Mouse (Mus musculus): ENCODE results near the gene Gsdma. TPM values are rescaled to one million over a fixed set of nuclear protein-coding genes. Genes with fewer than 3 reads are reported as not detected.
"Not testable (repeated sequence)": the region's sequence is repeated elsewhere in the genome, so short reads cannot be mapped to it uniquely, and the experiment has no call there.

The Gsdma gene
- not detected in 2 replicates for total RNA-seq (2014; rRNA removed; ENCODE audit: low replicate concordance)
- polyA plus RNA-seq (2015; fragmentation: Nextera tagmentation; extraction: Ambion mirVana), result not detected in 2 replicates

DNA sequence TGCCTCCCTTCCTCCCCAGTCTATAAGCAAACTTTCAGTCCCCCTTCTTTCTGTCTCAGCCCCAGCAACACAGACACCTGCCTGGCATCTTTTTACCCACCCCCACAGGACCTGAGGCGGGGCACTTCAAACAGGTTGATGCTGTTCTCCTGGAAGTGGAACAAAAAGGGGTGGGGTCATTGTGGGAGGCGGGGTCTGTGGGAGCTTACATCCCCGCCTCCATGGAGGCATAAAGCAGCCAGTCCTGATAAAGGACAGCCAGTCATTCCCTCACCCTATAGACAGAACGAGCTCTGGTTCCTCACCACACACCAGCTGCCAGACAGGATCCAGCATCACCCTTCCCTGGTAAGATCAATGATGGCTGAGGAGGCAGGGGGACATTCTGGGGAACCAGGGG, at the start of gene Gsdma:
TSS of gene Gsdma (plus strand) at position 261 of the 400 bp plus-strand sequence.
- Histone ChIP-seq H3K9me3 (replicated peaks; ENCODE audit: control insufficient read depth, low read length) (no peaks in the 10 kb centered on the region), H3K4me1 (ENCODE audit: control insufficient read depth, insufficient read depth) (no peaks in the 10 kb centered on the region), H3K27me3 (ENCODE audit: control insufficient read depth, insufficient read depth, low read length) (peaks cover 16% of the 10 kb centered on the region), H3K36me3 (replicated peaks; ENCODE audit: control insufficient read depth, insufficient read depth, low read length) (no peaks in the 10 kb centered on the region), H3K9ac (replicated peaks; ENCODE audit: low read depth, low read length) (no peak within 1 kb of the TSS), H3K4me2 (ENCODE audit: low read depth, low read length) (no peak within 1 kb of the TSS), H3K27ac (ENCODE audit: low read depth) (no peak within 1 kb of the TSS), H3K4me3 (ENCODE audit: low read depth, low read length) (no peak within 1 kb of the TSS)
- 17% methylated on average over 4 of the region's 4 CpGs for WGBS
- TF ChIP-seq EP300 (IDR thresholded peaks at IDR 0.05; ENCODE audit: low read depth), result no peak
- TF ChIP-seq CTCF (IDR thresholded peaks at IDR 0.05; ENCODE audit: low read depth), result no peak
- DNase-seq (ENCODE audit: low spot score), result no peak
- ATAC-seq (ENCODE audit: insufficient read depth, low read depth), result no peak

GRCm38 (mm10) chr11:98620791-98621190, 43.4 kb upstream of the Gsdma start:
- WGBS, result 85% methylated on average over 13 of the region's 13 CpGs
- H3K27ac ChIP-seq (ENCODE audit: low read depth), result no peak overlapping the region
- H3K36me3 ChIP-seq (replicated peaks; ENCODE audit: control insufficient read depth, insufficient read depth, low read length), result no peaks in the 10 kb centered on the region
- no peak overlapping the region for H3K4me3 ChIP-seq (ENCODE audit: low read depth, low read length)
- no peaks in the 10 kb centered on the region for H3K9me3 ChIP-seq (replicated peaks; ENCODE audit: control insufficient read depth, low read length)
- no peak overlapping the region for H3K4me2 ChIP-seq (ENCODE audit: low read depth, low read length)
- ATAC-seq (ENCODE audit: insufficient read depth, low read depth) (no peak), DNase-seq (ENCODE audit: low spot score) (no peak)
- TF ChIP-seq CTCF (IDR thresholded peaks at IDR 0.05; ENCODE audit: low read depth) (no peak), EP300 (IDR thresholded peaks at IDR 0.05; ENCODE audit: low read depth) (no peak)
- H3K4me1 ChIP-seq (ENCODE audit: control insufficient read depth, insufficient read depth), result no peaks in the 10 kb centered on the region
- H3K9ac ChIP-seq (replicated peaks; ENCODE audit: low read depth, low read length), result no peak overlapping the region
- H3K27me3 ChIP-seq (ENCODE audit: control insufficient read depth, insufficient read depth, low read length), result no peaks in the 10 kb centered on the region

- H3K36me3 ChIP-seq (replicated peaks; ENCODE audit: control insufficient read depth, insufficient read depth, low read length); H3K9me3 ChIP-seq (replicated peaks; ENCODE audit: control insufficient read depth, low read length); H3K4me1 ChIP-seq (ENCODE audit: control insufficient read depth, insufficient read depth); ATAC-seq (ENCODE audit: insufficient read depth, low read depth); DNase-seq (ENCODE audit: low spot score); H3K4me2 ChIP-seq (ENCODE audit: low read depth, low read length); H3K9ac ChIP-seq (replicated peaks; ENCODE audit: low read depth, low read length); H3K27ac ChIP-seq (ENCODE audit: low read depth); H3K27me3 ChIP-seq (ENCODE audit: control insufficient read depth, insufficient read depth, low read length); H3K4me3 ChIP-seq (ENCODE audit: low read depth, low read length): not testable (repeated sequence)
- WGBS, result 71% methylated on average over 6 of the region's 6 CpGs
Observed at GRCm38 (mm10) chr11:98623981-98624380, 40.2 kb upstream of the Gsdma start.

DNA sequence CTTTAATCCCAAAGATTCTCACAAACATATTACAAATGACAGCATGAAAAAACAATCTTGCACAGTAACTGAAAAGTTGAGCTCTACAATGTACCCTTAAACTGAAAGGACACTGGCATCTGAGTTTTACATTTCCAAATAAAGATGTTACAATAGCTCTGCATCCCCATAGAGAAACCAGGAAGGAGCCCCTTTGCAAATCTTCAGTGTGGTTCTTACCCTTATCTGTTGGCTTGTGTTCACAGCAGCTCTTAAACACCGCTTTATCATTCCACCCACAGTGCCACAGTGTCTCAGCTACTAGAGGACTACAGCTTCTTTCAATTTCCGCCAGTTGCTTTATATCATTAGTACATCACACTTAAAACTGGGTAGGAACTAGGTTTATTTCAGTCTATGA, 39.8 kb upstream of the Gsdma start:
- not testable (repeated sequence) for H3K36me3 ChIP-seq (replicated peaks; ENCODE audit: control insufficient read depth, insufficient read depth, low read length); ATAC-seq (ENCODE audit: insufficient read depth, low read depth); H3K4me1 ChIP-seq (ENCODE audit: control insufficient read depth, insufficient read depth); H3K9ac ChIP-seq (replicated peaks; ENCODE audit: low read depth, low read length); H3K4me2 ChIP-seq (ENCODE audit: low read depth, low read length); H3K27ac ChIP-seq (ENCODE audit: low read depth); H3K9me3 ChIP-seq (replicated peaks; ENCODE audit: control insufficient read depth, low read length); DNase-seq (ENCODE audit: low spot score); H3K4me3 ChIP-seq (ENCODE audit: low read depth, low read length); H3K27me3 ChIP-seq (ENCODE audit: control insufficient read depth, insufficient read depth, low read length)
- 83% methylated on average over 2 of the region's 2 CpGs for WGBS

DNA sequence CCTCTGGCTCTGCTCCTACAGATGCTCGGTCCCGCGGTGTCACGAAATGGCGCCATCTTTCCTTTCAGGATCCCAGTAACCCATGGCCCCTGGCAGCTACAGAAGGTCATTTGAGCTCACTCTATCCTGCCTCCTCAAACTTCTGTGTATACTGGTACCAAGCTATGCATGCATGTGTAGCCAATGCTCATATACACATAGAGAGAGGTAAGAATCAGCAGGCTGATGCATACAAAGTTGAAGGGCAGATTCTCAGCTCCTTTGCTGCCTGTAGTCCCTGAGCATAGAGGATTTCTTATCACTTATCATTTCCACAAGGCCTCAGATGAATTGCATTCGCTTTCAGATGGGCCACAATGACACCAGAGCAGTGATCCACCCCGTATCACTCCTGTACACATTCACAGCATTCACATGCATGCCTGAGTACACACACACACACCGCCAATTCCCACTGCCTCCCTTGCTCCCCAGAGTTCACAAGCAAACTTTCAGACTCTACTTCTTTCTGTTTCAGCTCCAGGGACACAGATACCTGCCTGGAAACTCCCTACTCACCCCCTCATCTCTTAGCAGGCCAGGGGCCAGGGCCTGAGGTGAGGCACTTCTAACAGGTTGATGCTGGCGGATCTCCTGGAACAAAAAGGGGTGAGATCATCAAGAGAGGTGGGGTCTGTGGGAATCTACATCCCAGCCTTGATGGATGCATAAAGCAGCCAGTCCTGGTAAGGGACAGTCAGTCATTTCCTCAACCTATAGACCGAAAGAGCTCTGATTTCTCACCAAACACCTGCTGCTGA, 38.3 kb upstream of the Gsdma start, which contains the start of the genes Gm12355 and Gsdma3:
TSS of gene Gm12355 (minus strand) at position 51 of the 800 bp plus-strand sequence.
TSS of gene Gsdma3 (plus strand) at position 750 of the 800 bp plus-strand sequence.
- no peaks in the 10 kb centered on the region for H3K27me3 ChIP-seq (ENCODE audit: control insufficient read depth, insufficient read depth, low read length)
- no peak within 1 kb of the TSS for H3K4me3 ChIP-seq (ENCODE audit: low read depth, low read length)
- no peaks in the 10 kb centered on the region for H3K4me1 ChIP-seq (ENCODE audit: control insufficient read depth, insufficient read depth)
- H3K9ac ChIP-seq (replicated peaks; ENCODE audit: low read depth, low read length), result no peak within 1 kb of the TSS
- no peaks in the 10 kb centered on the region for H3K9me3 ChIP-seq (replicated peaks; ENCODE audit: control insufficient read depth, low read length)
- TF ChIP-seq EP300 (IDR thresholded peaks at IDR 0.05; ENCODE audit: low read depth) (no peak), CTCF (IDR thresholded peaks at IDR 0.05; ENCODE audit: low read depth) (no peak)
- WGBS, result 89% methylated on average over 10 of the region's 10 CpGs
- no peak for DNase-seq (ENCODE audit: low spot score)
- H3K4me2 ChIP-seq (ENCODE audit: low read depth, low read length), result no peak within 1 kb of the TSS
- H3K36me3 ChIP-seq (replicated peaks; ENCODE audit: control insufficient read depth, insufficient read depth, low read length), result no peaks in the 10 kb centered on the region
- ATAC-seq (ENCODE audit: insufficient read depth, low read depth), result no peak
- no peak within 1 kb of the TSS for H3K27ac ChIP-seq (ENCODE audit: low read depth)

- H3K27ac ChIP-seq (ENCODE audit: low read depth), result no peak overlapping the region
- H3K4me2 ChIP-seq (ENCODE audit: low read depth, low read length), result no peak overlapping the region
- H3K4me3 ChIP-seq (ENCODE audit: low read depth, low read length), result no peak overlapping the region
- 93% methylated on average over 3 of the region's 3 CpGs for WGBS
- DNase-seq (ENCODE audit: low spot score) (no peak), ATAC-seq (ENCODE audit: insufficient read depth, low read depth) (no peak)
- no peak overlapping the region for H3K9ac ChIP-seq (replicated peaks; ENCODE audit: low read depth, low read length)
- H3K27me3 ChIP-seq (ENCODE audit: control insufficient read depth, insufficient read depth, low read length), result no peaks in the 10 kb centered on the region
- H3K4me1 ChIP-seq (ENCODE audit: control insufficient read depth, insufficient read depth), result no peaks in the 10 kb centered on the region
- no peaks in the 10 kb centered on the region for H3K9me3 ChIP-seq (replicated peaks; ENCODE audit: control insufficient read depth, low read length)
- no peaks in the 10 kb centered on the region for H3K36me3 ChIP-seq (replicated peaks; ENCODE audit: control insufficient read depth, insufficient read depth, low read length)
- TF ChIP-seq EP300 (IDR thresholded peaks at IDR 0.05; ENCODE audit: low read depth), result no peak
- TF ChIP-seq CTCF (IDR thresholded peaks at IDR 0.05; ENCODE audit: low read depth), result no peak
Observed at GRCm38 (mm10) chr11:98628706-98629105, 35.4 kb upstream of the Gsdma start.

All from heart, postnatal 0 days (tissue).